Mouse (Mus musculus) adrenal gland, adult (tissue): ENCODE measurements around the gene Ttc16.

Source experiments
- DNase-seq, 2 experiments: peaks; one replicate each; pipeline ENCODE4 v3.0.0; 2022 to 2023; ENCODE audit warnings: low spot score in 1 of 2; ENCODE audit not compliant: inconsistent age in 2 of 2

The Ttc16 gene

DNA sequence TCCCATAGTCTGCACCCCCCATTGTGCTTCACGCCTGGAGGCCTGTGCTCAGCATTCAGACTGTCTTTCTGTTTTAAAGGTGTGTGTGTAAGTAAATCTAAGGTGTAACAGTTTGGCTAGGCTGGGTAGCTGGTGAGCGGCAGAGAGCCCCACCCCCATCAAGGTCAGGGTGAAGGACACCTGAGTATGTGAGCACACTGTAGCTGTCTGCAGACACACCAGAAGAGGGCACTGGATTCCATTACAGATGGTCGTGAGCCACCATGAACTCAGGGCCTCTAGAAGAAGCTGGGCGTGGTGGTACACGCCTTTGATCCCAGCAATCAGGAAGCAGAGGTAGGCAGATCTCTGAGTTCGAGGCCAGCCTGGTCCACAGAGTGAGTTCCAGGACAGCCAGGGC, 6.3 kb upstream of the Ttc16 start:
- DNase-seq: no peak

DNA sequence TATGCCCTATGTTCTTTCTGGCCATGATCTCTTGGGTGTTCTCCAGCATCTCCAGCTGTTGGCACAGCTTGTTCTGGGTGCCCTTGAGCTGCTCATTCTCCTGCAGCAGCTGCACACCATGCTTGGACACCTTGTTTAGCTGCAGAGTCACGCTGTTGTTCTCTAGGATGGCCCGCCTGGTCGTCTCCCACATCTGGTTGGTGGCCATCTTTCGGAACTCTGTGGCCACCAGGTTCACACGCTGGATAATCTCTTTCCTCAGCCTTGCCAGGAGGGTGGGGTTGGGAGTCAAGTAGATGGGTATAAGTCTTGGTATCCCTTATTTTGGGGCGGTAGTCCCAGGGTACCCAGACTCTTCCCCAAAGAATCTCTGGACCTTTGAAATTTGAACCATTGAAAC, 4.3 kb upstream of the Ttc16 start:
- DNase-seq: no peak

DNA sequence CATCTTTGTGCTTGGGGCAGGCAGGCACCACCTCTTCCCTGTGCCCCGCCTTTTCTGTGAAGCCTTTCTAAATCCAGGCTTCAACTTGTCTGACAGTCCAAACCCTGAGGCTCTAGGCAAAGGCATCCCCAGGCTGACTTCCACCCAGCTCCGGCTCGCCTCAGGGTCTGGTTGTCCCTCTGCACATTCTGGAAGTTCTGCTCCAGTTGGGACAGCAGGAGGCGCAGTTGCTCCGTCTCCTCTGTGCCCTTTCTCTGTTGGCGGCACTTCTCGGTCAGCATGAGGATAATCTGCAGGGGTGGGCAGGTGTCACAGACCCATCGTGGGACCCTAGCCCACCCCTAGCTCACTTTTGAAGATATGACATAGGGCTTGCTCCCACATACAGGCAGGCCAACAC, 3.7 kb upstream of the Ttc16 start:
- DNase-seq: peak; percentile 64 to 81

DNA sequence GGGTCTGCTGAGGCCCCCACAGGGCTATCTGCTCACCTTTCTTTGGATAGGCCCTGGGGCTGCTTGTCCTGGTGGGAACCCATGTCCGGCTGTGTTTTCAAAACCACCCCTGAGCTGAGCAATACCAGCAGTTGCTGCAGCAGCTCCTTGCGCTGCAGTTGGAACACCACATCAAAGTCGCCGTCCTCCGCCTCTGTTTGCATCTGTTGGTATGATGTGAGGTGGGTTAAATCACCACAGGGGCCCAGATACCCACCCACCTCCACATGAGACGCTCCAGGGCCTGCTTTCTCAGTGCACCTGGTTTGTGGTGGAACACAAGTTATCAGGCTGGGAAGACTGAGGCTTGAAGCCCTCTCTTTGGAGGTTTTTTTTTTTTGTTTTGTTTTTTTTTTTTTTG, 2.6 kb upstream of the Ttc16 start:
- DNase-seq: no peak

DNA sequence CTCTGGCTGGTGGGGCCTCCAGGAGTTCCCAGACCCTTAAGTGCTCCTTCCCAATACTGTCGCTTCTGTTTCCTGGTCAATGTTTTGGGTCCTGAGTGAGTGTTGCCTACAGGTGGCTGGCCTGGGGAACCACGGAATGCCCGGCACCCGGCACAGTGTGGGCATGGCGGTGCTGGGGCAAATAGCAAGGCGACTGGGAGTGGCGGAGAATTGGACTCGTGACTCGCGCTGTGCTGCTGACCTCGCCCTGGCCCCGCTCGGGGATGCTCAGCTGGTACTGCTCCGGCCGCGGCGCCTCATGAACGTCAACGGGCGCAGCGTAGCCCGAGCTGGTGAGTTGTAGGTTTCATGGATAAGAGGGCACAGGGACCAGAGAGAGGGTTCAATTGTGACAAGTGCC, 759 bp upstream of the Ttc16 start:
- DNase-seq: peak in 1 of 2 experiments; percentile 58

DNA sequence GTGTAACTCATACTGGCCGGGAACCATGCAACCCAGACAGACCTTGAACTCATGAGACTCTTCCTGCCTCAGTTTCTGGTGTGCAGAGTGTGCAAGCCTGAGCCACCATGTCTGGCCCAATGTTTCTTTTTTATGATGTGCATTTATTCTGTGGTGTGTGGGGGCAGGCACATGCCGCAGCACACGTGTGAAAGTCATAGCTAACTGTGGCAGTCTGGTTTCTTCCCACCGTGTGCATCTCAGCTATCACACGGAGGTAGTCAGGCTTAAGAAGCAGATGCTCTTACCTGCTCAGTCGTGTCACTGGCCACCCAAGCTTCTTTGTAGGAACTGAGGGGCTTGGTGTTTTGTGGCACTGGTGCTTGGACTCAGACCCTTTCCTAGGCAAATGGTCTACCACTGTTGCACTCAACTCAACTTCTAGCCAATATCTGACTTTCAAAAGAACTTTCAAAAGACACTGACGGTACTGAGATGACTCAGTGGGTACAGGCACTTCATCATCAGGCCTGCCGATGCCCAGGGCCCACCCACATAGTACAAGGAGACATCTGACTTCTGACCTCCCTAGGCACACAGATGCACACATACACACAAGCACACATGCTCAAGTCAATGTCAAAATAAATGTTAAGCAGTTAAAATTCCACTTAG, 2.7 kb downstream of the Ttc16 start:
- DNase-seq: no peak

DNA sequence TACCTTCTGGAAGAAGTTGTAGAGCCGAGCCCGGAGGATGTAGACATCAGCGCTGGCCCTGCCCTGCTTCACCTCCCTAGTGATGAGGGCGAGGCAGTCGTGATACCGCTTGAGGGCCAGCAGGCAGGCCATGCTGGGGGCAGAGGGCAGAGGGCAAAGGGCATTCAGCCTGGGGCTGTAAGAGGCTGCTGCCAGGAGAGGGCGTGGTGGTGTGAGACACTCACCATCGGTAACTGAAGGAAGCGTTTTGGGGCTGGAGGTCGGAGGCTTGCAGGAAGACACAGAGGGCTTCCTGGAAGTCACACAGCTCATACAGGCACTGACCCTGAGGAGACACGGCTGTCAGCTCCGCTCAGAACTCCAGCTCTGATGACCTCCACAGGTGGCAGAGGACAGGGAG, 3.5 kb downstream of the Ttc16 start:
- peak in 1 of 2 experiments; percentile 30 for DNase-seq

DNA sequence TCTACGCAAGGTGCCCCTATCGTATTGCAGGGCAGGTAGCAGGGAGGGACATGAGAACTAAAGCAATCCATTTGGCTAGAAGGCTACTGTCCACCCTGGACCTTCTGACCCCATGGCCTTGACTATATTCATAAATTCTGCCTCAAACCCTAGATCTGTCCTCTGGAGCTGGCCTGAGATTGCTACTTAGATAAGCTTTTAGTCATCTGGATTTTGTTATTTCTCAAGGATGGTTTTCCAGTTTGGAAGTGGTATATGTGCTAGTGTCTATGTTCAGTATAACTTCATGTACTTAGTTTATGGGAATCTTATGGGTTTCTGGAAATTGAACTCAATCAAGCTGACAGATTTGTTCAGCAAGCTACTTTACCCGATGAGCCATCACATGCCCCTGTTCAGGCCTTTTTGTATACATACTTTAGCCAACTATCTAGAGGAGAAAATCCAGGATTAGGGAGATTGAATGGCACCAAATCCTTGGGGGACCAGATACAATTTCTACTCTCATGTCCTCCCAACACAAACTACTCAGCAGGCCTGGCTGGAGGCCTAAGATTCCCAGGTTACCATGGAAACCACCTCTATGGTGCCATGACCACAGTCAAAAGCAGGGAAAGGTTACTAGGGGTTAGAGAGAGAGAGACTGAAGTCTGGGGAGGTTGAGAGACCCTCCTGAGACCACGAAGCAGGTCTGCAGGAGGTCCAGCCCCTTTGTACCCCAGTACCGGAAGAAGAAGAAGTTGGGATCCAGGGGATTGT, 5.9 kb downstream of the Ttc16 start:
- no peak for DNase-seq

DNA sequence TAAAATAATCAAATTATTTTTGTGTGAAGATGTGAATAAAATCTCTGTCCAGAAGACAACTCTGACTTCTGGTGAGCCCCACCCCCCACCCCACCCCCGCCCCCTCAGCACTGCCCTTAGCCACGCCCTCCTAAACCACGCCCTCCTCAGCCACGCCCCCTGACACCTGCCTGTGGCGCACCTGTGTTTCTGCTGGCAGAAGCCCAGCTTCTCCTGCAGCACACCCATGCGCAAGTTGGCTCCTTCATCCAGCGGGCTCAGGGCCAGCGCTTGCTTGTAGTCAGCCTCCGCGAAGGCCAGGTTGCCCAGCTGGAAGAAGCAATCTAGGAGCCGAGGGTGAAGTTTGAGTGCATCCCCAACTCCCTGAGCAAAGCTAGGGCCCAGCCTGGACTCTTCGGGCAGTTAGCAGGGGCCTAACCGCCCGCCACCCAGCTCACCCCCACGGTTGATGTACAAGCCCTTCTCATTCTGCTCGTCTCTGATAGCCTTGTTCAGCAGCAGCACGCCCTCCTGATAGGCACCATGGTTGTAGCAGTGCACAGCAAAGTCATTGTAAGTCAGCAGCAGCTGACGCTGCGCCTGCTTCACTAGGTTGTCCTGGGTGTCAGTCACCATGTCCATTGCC, 6.7 kb downstream of the Ttc16 start:
- no peak for DNase-seq

DNA sequence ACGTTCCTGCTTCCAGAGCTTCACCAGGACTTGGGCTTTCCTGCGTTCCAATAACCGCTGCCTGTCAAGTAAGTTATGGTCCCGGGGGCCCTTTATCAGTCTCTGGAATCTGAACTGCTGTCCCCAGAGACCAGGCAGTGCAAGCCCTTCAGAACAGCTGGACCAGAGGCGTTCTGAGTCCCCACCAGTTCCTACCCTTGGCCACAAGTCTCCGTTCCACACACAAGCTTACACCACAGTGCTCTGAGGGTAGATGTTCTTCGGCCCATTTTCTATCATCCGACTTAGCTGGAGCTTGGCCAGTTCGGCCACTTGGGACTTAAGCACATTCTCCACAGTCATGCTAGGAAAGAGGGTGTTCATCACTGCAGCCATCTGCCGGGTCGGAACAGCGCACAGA, 8.2 kb downstream of the Ttc16 start:
- DNase-seq: peak in 1 of 2 experiments; percentile 25

DNA sequence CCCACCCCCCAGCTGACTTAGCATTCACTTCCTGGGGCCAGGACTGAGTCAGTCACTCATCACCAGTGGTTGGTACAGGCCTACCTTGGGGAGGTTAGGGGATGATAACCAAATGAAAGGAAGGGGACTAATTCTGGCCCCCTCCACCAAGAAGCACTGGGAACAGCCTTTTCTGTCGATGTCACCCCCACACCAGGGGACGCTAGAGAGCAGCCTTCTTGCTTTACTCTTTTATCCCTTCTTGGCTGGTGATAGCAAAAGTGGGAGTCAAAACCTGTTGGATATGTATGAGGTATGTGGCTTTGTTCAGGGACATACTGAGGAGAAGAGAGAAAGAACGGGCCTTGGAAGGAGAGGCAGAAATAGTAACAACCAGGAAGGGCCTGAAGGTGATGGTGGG, 12.1 kb downstream of the Ttc16 start:
- no peak for DNase-seq

DNA sequence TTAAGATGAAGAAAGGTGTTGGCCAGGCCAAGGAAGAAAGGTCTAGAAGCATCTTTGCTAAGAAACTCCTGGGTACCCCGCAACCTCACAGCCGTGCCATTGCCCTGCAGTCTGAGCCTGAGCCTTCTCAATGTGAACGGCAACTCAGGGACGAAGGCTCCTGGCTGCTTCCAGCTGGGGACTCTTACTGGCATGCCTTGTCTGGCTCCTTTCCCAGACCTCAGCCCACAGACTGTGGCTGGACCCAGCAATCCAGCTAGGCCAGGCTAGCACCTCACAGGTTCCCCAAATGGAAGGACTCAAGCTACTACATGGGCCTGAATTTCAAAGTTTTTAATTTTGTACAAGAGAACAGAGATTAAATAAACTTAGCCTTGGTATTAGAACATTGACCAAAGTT, 13.6 kb downstream of the Ttc16 start:
- no peak for DNase-seq

DNA sequence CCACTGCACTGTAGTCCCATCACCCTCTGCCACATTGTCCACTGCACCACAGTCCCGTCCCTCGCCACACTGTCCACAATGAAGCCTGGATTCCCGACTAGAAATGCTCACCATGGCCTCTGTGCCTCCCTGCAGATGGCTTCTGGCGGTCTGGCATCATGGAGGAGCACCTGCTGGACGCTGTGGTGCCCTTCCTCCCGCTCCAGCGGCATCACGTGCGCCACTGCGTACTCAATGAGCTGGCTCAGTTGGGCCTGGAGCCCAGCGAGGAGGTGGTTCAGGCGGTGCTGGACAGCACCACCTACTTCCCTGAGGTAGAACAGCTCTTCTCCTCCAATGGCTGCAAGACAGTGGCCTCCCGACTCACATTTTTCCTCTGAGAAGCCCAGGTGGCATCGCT, 14.1 kb downstream of the Ttc16 start:
- DNase-seq: no peak

DNA sequence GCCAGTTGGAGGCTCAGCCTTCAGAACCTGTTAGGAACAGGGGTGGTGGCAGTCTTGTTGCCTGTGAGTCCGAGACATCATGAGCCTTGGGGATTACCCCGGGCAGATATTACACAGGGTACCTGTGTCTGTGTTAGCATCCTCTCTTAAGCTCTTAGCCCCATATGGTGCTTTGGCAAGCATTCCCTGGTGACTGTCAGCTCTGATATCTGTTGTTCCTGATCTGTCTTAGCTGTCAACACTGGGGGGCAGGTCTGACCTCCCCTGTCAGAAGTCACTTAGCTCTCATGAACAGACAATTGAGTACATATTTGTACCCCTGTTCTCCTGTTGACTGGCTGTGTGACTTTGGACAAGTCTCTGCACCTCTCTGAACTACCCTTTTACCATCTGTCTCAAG, 16.4 kb downstream of the Ttc16 start:
- no peak for DNase-seq

DNA sequence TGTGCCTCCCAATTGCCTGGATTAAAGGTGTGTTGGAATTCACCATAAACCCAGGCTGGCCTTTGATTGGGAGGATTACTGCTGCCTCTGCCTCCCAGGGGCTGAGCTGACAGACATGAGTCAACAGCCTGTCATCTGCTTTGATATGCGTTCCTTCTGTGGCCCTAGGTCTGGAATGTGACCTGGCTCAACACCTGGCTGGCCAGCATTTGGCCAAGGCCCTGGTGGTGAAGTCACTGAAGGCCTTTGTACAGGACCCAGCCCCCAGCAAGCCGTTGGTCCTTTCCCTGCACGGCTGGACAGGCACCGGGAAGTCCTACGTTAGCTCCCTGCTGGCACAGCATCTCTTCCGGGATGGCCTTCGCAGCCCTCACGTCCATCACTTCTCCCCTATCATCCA, 16.9 kb downstream of the Ttc16 start:
- peak in 1 of 2 experiments; percentile 60 for DNase-seq

DNA sequence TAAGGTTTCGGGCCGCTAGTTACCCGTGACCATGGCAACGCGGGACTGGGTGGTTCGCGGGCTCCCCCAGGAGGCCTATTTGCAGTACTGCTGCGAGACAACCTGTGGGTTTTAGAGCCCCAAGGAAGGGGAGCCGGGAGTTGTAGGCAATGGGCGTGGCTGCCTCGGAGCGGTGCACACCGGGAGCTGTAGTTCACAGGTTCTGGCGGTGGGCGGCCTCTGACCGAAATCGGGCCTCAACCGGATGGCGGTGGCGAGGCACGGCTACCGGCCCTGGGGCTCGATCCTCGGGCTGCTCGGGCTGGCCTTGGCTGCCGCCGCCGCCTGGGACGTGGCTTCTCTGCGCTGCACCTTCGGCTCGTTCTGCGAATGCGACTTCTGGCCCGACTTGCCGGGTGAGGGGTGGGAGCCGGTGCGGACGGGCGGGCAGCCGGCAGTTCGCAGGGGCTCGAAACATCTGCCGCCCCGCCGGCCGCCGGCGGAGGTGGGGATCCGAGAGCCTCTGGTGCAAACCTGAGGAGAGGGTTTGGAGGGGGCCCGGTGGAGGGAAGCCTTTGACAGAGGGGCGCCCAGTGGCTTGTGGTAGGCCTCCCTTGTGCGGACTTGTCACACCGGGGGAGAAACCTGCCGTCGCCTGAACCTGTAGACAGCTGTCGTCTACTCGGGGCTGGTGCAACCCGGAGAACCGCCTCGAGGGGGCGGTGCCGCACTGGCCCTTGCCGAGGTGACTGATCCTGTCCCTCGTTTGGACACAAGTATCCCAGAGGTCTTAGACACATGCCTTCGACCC, 18.2 kb downstream of the Ttc16 start, which contains the start of gene Tor2a:
Gene Tor2a (plus strand): TSS at position 179 of the 790 bp plus-strand sequence.
- DNase-seq: peak; percentile 98 to 99

DNA sequence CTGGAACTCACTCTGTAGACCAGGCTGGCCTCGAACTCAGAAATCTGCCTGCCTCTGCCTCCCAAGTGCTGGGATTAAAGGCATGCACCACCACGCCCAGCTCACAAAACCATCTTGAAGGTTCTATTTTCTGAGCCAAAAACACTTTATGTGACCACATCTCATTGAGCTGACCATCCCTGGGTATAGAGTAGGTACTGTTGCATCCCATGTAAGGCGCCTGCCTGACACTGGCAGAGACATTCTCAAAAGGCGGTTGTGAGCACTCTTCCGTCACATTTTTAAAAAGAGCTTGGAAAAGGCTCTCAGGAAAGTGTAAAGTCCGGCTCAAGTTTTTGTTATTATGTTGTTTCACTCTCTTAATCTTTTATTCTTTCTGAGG, 18.8 kb downstream of the Ttc16 start:
- DNase-seq: no peak

DNA sequence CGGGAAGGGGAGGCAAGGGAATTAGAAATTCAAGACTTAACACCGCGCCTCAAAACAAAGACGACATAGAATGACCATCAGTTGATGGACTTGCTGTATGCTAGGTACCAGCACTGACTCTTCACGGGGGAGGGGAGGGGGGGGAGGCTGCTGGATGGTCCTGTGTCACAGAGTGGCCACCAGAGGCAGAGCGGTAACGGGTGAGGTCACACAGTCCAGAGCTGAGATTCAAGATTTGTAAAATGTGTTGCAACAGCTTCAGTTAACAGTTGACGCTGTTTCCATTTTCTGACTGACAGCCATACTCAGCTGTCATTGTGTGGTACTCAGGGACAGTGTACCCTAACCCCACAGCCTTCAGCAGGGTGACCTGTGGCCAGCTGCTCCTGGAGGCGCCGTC, 23.3 kb downstream of the Ttc16 start:
- DNase-seq: no peak

DNA sequence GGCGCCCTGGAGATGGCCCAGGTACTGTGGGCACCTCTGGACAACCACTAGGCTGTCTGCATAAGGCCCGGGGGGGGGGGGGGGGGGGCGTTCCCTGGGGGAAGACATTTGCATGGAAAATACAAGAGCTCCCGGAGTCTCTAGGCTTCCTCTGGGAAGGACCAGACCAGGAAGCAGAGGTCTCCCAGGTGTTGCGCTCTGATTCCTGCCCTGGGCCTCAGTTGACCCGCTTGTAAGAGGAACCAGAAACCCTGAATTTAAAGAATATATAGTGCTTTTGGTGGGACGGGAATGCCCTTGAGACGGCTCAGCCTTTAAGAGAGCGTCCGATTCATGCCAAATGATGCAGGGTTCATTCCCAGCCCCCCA, 23.8 kb downstream of the Ttc16 start:
- DNase-seq: no peak

DNA sequence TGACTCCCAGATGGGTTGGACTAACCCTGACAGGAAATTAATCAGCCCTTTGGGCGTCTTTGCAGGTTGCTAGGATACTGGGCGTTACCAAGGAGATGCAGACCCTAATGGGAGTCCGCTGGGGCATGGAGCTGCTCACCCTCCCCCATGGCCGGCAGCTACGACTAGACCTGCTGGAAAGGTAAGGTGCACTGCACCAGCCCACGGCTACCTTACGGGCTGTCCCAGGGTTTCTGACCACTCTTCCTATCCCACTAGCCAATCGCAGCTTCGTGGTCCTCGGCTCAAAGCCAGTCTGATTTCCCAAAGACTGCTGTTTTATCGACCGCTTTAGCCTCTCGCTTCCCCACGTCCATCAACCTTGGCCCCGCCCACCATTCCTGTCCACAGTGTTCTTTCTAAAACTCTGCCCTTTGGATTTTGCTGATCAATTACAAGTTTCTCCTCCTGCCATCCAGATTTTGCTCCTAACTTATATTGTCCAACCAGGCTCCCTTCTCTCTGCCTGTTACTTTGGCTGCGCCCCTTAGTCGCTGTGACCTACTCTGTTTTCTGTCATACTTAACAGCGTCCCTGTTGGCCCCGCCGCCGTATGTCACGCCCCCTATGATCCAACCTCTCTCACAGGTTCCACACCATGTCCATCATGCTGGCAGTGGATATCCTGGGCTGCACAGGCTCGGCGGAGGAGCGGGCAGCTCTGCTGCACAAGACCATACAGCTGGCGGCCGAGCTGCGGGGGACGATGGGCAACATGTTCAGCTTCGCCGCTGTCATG, 24.4 kb downstream of the Ttc16 start:
- peak; percentile 87 to 94 for DNase-seq

DNA sequence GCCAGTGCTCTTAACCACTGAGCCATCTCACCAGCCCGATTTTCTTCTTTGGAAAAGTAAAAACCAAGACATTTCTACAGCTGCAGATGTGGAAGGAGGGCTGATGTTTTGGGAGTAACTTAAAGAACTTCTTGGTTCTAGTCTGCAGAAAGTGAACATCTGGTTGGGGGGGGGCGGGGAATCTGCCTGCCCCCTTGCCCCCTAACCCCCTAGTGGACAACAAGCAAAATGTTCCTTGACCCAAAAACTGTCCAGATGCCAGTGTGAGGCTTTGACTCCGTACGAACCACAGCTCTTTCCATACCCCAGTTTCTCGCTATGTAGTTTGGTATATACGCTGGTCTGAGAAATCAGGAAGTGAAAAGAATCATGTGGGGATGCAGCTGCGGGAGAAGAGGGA, 25.2 kb downstream of the Ttc16 start:
- DNase-seq: no peak
